Mouse (Mus musculus) midbrain, embryonic 16.5 days (tissue): ENCODE measurements around the gene Rsph9. TPM values are rescaled to one million over a fixed set of nuclear protein-coding genes. Genes with fewer than 3 reads are reported as not detected.

Experiments
- ATAC-seq: fragments of 200-750 bp; cut with Nextera tagmentation; 2 replicates; pipeline ENCODE4 v1.8.0; 2017; ENCODE audit warnings: moderate TSS enrichment
- H3K27ac ChIP-seq: fragments of 300-500 bp; sonication (generic); 2 replicates; pipeline ENCODE4 v1.5.1; 2014; ENCODE audit warnings: mild to moderate bottlenecking, low read length, mixed read lengths
- H3K27me3 ChIP-seq: fragments of 300-500 bp; sonication (generic); 2 replicates; pipeline ENCODE4 v1.6.1; 2014; ENCODE audit warnings: low read depth, low read length, mixed read lengths; ENCODE audit not compliant: control insufficient read depth, insufficient read depth
- H3K36me3 ChIP-seq: fragments of 300-500 bp; sonication (generic); 2 replicates; pipeline ENCODE4 v1.6.1; 2014; ENCODE audit warnings: mild to moderate bottlenecking, low read length, moderate library complexity, mixed read lengths; ENCODE audit not compliant: control insufficient read depth, insufficient read depth
- H3K4me1 ChIP-seq: fragments of 300-500 bp; sonication (generic); 2 replicates; pipeline ENCODE4 v1.6.1; 2014; ENCODE audit warnings: mild to moderate bottlenecking, low read length, mixed read lengths; ENCODE audit not compliant: control insufficient read depth, insufficient read depth
- H3K4me2 ChIP-seq: fragments of 300-500 bp; sonication (generic); 2 replicates; pipeline ENCODE4 v1.6.1; 2014; ENCODE audit warnings: mild to moderate bottlenecking, low read length, mixed read lengths
- H3K4me3 ChIP-seq: fragments of 300-500 bp; sonication (generic); 2 replicates; pipeline ENCODE4 v1.5.1; 2014; ENCODE audit warnings: low read depth, mild to moderate bottlenecking, low read length, moderate library complexity, mixed read lengths
- H3K9ac ChIP-seq: fragments of 300-500 bp; sonication (generic); 2 replicates; pipeline ENCODE4 v1.6.1; 2014; ENCODE audit warnings: low read depth, low read length, mixed read lengths
- H3K9me3 ChIP-seq: fragments of 300-500 bp; sonication (generic); replicated peaks from 2 replicates; pipeline ENCODE4 v1.6.1; 2014; ENCODE audit warnings: mild to moderate bottlenecking, low read length, mixed read lengths; ENCODE audit not compliant: control insufficient read depth, poor library complexity, severe bottlenecking
- WGBS: fragments of 180-500 bp; shearing (Covaris S2); extraction: QIAGEN DNeasy Blood & Tissue Kit; methylation state at CpG from one replicate; pipeline ENCODE4 v1.1.7; 2014; 5-methylcytosine and 5-hydroxymethylcytosine counted together
- polyA plus RNA-seq: library from polyadenylated mRNA; unstranded; fragments of >200 nt; fragmentation: Nextera tagmentation; extraction: Ambion mirVana; gene quantifications from 2 replicates; pipeline ENCODE4 v1.2.1, GENCODE M21; 2015

The Rsph9 gene
- polyA plus RNA-seq, 1 experiment from 2014 or later: 74.5 TPM

DNA sequence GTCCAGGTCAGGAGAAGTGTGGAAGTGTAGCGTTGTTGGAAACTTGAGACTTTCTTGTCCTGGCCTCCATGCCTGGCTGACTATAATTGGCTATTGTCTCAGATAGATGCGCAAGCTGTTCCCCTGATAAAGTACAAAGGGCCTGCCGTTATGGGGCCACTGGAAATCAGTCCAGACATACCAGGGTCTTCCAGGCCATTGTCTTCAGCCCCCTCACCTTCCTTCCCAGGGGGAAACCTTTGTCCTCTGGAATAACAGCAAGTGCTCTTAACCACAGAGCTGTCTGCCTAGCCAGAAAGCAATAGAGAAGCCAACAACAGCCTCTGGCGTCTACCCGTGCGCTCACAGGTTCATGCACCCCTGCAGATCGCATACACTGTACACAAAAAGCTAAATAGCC, 63.6 kb downstream of the Rsph9 start:
- Histone ChIP-seq H3K27me3 (no peaks in the 10 kb centered on the region), H3K4me3 (no peak overlapping the region), H3K9ac (no peak overlapping the region), H3K4me1 (0 out of 2 replicates have a peak, but pooled peaks cover 3% of the 10 kb centered on the region), H3K4me2 (no peak overlapping the region), H3K27ac (no peak overlapping the region), H3K9me3 (no peaks in the 10 kb centered on the region), H3K36me3 (no peaks in the 10 kb centered on the region)
- ATAC-seq: no peak
- 52% methylated on average over 7 of the region's 7 CpGs for WGBS

DNA sequence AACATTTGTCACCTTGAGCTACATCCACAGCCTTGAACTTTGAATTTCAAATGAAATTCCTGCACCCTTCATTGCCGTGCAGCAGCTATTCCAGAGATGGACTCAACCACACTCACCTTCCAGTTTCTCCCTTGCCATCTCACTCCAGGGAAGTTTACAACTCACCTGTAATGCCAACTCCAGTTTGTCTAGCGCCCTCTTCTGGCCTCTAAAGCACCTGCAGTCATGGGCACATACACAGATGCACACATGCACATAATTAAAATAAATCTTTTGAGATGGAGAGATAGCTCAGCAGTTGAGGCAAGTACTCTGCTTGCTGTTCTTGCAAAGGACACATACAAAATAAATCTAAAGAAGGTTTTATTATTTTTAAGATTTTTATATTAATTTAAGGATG, 65.0 kb downstream of the Rsph9 start:
- Histone ChIP-seq H3K27ac (no peak overlapping the region), H3K27me3 (no peaks in the 10 kb centered on the region), H3K36me3 (no peaks in the 10 kb centered on the region), H3K4me1 (0 out of 2 replicates have a peak, but pooled peaks cover 3% of the 10 kb centered on the region), H3K4me2 (no peak overlapping the region), H3K9me3 (no peaks in the 10 kb centered on the region), H3K9ac (no peak overlapping the region), H3K4me3 (no peak overlapping the region)
- ATAC-seq: no peak
- WGBS: 79% methylated on average over 2 of the region's 2 CpGs

DNA sequence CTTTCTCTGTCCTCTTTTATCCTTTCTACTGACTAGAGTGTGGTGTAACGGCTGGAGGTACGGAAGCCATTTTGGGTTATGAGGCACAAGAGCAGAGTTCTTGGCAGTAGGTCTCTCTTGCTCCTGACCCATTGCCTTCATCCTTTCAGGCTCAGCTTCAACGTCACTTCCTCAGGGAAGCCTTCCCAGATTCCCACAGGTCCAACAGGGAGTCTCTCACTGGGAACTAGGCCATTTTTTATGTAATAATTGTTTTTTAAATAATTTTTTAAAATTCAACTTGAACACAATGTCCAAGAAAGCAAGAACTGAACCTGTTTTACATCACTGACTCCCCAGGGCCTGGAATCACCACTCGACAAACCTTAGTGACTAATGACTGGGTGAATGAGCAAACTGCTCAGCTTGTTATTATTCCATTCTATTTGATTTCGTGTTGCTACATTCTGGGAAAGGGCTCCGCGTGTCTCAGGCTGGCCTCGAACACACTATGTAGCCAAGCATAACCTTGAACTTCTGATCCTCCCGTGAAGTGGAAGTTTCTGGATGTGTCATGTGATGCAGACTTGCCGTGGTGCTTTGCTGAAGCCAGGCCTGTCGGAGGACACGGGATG, 66.0 kb downstream of the Rsph9 start:
- WGBS: 95% methylated on average over 12 of the region's 12 CpGs

DNA sequence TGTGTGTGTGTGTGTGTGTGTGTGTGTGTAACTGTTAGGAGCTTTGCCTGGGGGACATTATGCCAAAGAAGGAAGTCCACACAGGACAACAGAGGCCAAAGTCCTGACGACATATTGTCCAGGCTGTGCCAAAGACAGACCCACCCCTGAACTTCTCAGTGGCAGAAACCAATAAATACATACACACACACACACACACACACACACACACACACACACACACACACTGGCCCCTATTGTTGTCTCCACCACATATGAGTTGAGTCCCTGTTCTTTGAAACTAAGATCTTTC, 67.8 kb downstream of the Rsph9 start:
- WGBS: 57% methylated on average over 1 of the region's 1 CpGs

More for the DNA sequence above, 66.0 kb downstream of the Rsph9 start:
- no peaks in the 10 kb centered on the region for H3K36me3 ChIP-seq
- H3K27me3 ChIP-seq: no peaks in the 10 kb centered on the region
- ATAC-seq: no peak
- H3K4me2 ChIP-seq: no peak overlapping the region
- H3K4me1 ChIP-seq: no peaks in the 10 kb centered on the region
- H3K9ac ChIP-seq: no peak overlapping the region
- H3K9me3 ChIP-seq: no peaks in the 10 kb centered on the region
- no peak overlapping the region for H3K4me3 ChIP-seq
- H3K27ac ChIP-seq: no peak overlapping the region

DNA sequence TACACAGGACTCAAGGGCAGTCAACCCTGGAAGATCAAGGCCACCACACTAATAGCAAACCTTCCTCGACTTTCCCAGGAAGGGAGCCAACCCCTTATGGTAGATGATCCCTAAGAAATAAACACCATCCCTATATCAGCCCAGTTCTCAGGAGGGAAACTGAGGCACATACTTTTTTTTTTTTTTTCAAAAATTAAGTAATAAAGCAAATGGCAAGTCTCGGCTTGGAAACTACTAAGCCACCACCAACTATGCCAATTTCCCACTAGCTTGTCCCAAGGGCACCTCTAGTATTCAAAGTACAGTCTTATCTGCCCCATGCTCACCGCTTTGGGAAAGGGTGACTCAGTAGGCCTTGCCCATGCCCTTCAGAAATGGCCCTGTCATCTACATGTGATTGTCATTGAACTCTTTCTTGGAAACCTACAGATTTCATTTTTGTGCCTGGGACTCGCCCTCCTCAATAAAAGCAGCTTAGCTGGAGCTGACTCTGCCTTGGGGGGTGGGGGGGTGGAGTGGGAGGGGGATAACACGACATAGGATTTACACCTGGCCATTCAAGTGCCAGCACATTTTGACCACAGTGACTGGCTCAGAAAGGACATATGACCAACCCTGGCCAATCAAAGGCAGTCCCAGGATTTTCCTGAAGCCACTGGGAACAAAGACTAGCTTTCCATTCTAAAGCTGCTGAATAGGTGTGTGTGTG, 68.3 kb downstream of the Rsph9 start:
- Histone ChIP-seq H3K4me3 (no peak overlapping the region), H3K27me3 (no peaks in the 10 kb centered on the region), H3K4me1 (no peaks in the 10 kb centered on the region), H3K27ac (no peak overlapping the region), H3K4me2 (no peak overlapping the region), H3K9me3 (no peaks in the 10 kb centered on the region), H3K9ac (no peak overlapping the region), H3K36me3 (no peaks in the 10 kb centered on the region)
- ATAC-seq: no peak
- 70% methylated on average over 5 of the region's 5 CpGs for WGBS

More for the DNA sequence above, 67.8 kb downstream of the Rsph9 start:
- no peak for ATAC-seq
- no peak overlapping the region for H3K4me3 ChIP-seq
- H3K4me2 ChIP-seq: no peak overlapping the region
- no peaks in the 10 kb centered on the region for H3K9me3 ChIP-seq
- no peaks in the 10 kb centered on the region for H3K36me3 ChIP-seq
- H3K27me3 ChIP-seq: no peaks in the 10 kb centered on the region
- no peaks in the 10 kb centered on the region for H3K4me1 ChIP-seq
- H3K9ac ChIP-seq: no peak overlapping the region
- no peak overlapping the region for H3K27ac ChIP-seq

DNA sequence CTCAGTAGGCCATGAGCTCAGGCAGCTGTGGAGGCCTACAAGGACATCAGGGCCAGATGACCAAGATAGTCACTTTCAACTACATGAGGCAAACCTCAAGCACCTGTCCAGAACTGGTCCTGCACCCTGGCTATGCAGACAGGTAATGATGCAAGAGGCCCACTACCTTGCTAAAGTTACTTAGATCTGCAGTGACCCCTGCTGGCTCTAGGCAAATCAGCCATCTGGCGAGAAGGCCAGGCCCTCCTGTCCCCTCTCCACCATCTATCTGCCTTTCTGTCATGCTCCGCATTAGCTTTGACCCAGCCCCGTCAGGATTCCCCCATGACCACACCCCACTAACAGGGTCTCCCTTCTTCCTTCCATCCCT, 68.9 kb downstream of the Rsph9 start:
- no peaks in the 10 kb centered on the region for H3K9me3 ChIP-seq
- no peaks in the 10 kb centered on the region for H3K4me1 ChIP-seq
- no peak overlapping the region for H3K27ac ChIP-seq
- no peaks in the 10 kb centered on the region for H3K36me3 ChIP-seq
- H3K4me3 ChIP-seq: no peak overlapping the region
- H3K4me2 ChIP-seq: no peak overlapping the region
- ATAC-seq: no peak
- no peaks in the 10 kb centered on the region for H3K27me3 ChIP-seq
- WGBS: 49% methylated on average over 3 of the region's 3 CpGs
- H3K9ac ChIP-seq: no peak overlapping the region

DNA sequence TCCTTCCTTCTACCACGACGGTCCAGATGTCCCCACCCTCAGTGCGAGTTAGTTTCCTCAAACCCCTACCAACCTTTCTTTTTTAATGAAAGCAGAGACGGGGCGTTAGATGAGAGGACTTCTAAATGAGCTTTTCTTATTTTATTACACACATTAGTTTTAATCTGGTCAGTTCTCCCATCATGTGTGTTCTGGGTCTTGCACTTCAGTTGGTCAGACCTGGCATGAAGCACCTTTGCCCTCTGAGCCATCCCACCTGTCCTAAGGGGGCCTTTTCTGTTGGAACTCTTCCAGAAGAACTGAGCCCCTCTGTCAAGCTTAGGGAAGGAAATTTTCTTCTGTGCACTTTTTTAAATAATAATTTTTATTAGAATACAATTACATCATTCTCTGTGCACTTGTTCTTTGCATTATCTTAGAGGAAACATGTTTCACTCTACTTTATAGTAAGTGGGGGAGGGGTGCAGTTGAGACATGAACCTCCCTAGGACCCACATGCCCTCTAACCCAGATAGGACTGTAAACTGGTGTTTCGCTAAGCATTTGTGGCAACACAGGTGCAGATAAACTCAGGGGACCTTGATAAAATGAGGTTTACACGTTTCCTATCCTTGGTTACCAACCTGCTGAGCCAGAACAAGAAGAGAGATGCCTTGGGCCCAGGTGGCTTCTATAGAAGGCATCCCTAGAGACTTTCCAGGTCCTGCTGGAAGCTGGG, 69.5 kb downstream of the Rsph9 start:
- no peaks in the 10 kb centered on the region for H3K4me1 ChIP-seq
- H3K9me3 ChIP-seq: no peaks in the 10 kb centered on the region
- ATAC-seq: no peak

DNA sequence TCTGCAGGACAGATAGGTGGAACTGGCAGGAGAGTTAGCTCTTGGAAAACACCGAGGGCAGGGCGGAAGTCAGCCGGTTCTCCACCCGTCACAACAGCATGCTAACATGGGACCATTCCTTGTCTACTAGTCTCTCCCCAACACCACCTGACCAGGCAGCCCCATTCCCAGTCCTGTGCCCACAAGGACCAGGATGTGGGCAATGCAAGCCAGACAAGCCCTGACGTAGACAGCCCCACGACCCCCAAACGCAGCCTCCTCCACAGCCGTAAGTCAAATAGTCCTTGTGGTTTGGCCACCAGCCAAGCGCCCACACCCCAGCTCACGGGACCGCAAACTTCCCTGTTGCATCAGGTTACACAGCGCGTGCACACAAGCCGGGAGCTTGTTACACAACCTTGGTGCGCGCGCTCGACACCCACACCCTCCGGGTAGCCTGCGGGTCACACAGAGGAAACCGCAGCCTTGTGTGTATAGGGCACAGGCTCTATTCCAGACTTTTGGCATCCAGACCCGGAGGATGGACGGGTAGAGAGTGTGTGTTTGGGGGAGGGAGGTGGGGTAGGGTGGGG, 70.2 kb downstream of the Rsph9 start:
- Histone ChIP-seq H3K9ac (no peak overlapping the region), H3K9me3 (no peaks in the 10 kb centered on the region), H3K4me3 (no peak overlapping the region), H3K4me1 (no peaks in the 10 kb centered on the region), H3K4me2 (no peak overlapping the region), H3K36me3 (no peaks in the 10 kb centered on the region), H3K27ac (no peak overlapping the region), H3K27me3 (no peaks in the 10 kb centered on the region)
- no peak for ATAC-seq
- 71% methylated on average over 23 of the region's 23 CpGs for WGBS

More for the DNA sequence above, 69.5 kb downstream of the Rsph9 start:
- 81% methylated on average over 7 of the region's 7 CpGs for WGBS
- H3K9ac ChIP-seq: no peak overlapping the region
- H3K27me3 ChIP-seq: no peaks in the 10 kb centered on the region
- no peaks in the 10 kb centered on the region for H3K36me3 ChIP-seq
- H3K27ac ChIP-seq: no peak overlapping the region
- no peak overlapping the region for H3K4me2 ChIP-seq
- H3K4me3 ChIP-seq: no peak overlapping the region
